Mouse (Mus musculus) heart, embryonic 10.5 days (tissue): Measurements from ENCODE around the gene Hipk2. TPM values are rescaled to one million over a fixed set of nuclear protein-coding genes. Genes with fewer than 3 reads are reported as not detected.
"Not testable (repeated sequence)": the region's sequence is repeated elsewhere in the genome, so short reads cannot be mapped to it uniquely, and the experiment has no call there.

Experiments used
- DNase-seq: peaks from one replicate; pipeline ENCODE4 v3.0.0-alpha.2; 2017; ENCODE audit warnings: low spot score
- H3K27ac ChIP-seq: fragments of 300-500 bp; sonication (generic); 2 replicates; pipeline ENCODE4 v1.5.1; 2016; ENCODE audit warnings: mild to moderate bottlenecking
- H3K27me3 ChIP-seq: fragments of 300-500 bp; sonication (generic); 2 replicates; pipeline ENCODE4 v1.6.1; 2016; ENCODE audit warnings: mild to moderate bottlenecking; ENCODE audit not compliant: poor library complexity, insufficient read depth, severe bottlenecking
- H3K36me3 ChIP-seq: fragments of 300-500 bp; sonication (generic); 2 replicates; pipeline ENCODE4 v1.6.1; 2016; ENCODE audit warnings: mild to moderate bottlenecking, moderate library complexity
- H3K4me1 ChIP-seq: fragments of 300-500 bp; sonication (generic); 2 replicates; pipeline ENCODE4 v1.6.1; 2016; ENCODE audit warnings: mild to moderate bottlenecking
- H3K4me3 ChIP-seq: fragments of 300-500 bp; sonication (generic); 2 replicates; pipeline ENCODE4 v1.5.1; 2016; ENCODE audit warnings: mild to moderate bottlenecking, moderate library complexity
- H3K9me3 ChIP-seq: fragments of 300-500 bp; sonication (generic); 2 replicates; pipeline ENCODE4 v1.6.1; 2016; ENCODE audit warnings: mild to moderate bottlenecking, moderate library complexity
- WGBS: fragments of 180-500 bp; shearing (Covaris S2); methylation state at CpG from one replicate; pipeline ENCODE4 v1.1.7; 2016; 5-methylcytosine and 5-hydroxymethylcytosine counted together
- polyA plus RNA-seq: library from polyadenylated mRNA; unstranded; fragments of >200 nt; fragmentation: Nextera tagmentation; extraction: Ambion mirVana; gene quantifications from 2 replicates; pipeline ENCODE4 v1.2.1, GENCODE M21; 2016

Gene Hipk2
- polyA plus RNA-seq, 1 experiment from 2014 or later = 20.1 TPM

GRCm38 (mm10) chr6:38682532-38682931, 193.4 kb downstream of the Hipk2 start:
- no peak for DNase-seq
- H3K9me3 ChIP-seq = no peaks in the 10 kb centered on the region
- no peaks in the 10 kb centered on the region for H3K4me1 ChIP-seq
- no peaks in the 10 kb centered on the region for H3K27me3 ChIP-seq
- H3K4me3 ChIP-seq = no peak overlapping the region
- 63% methylated on average over 2 of the region's 2 CpGs for WGBS
- H3K36me3 ChIP-seq = peaks cover 18% of the 10 kb centered on the region
- H3K27ac ChIP-seq = no peak overlapping the region

DNA sequence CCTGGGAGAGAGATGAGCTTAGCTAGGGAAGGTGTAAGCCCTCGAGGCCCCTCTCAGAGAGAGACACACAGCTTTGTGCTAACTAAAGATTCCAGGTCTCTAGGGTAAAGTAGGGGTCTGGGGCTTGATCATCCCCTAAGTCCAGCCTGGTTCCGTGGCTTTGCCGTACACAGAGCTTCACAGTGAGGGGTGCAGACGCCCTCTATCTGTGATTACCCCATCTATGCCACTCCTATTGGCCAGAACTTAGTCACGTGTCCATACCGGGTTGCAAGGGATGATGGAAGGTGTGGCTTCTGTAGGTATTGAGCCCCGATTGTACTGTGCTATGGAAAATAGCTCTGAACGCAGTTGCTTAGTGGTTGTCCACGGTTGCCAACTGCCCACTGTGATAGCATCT, 198.3 kb downstream of the Hipk2 start:
- 70% methylated on average over 9 of the region's 9 CpGs for WGBS

GRCm38 (mm10) chr6:38676723-38677122, 199.2 kb downstream of the Hipk2 start:
- Histone ChIP-seq H3K9me3 (no peaks in the 10 kb centered on the region), H3K27me3 (0 out of 2 replicates have a peak, but pooled peaks cover 14% of the 10 kb centered on the region), H3K4me1 (peaks cover 13% of the 10 kb centered on the region), H3K36me3 (no peaks in the 10 kb centered on the region), H3K4me3 (peak overlapping the region; percentile 6; the same call in 1 of the 2 replicates), H3K27ac (peak overlapping the region; percentile 18; the same call in 1 of the 2 replicates)
- 75% methylated on average over 14 of the region's 14 CpGs for WGBS
- no peak for DNase-seq

More for the DNA sequence above, 198.3 kb downstream of the Hipk2 start:
- H3K4me1 ChIP-seq = peaks cover 13% of the 10 kb centered on the region
- H3K27me3 ChIP-seq = 0 out of 2 replicates have a peak, but pooled peaks cover 11% of the 10 kb centered on the region
- no peak for DNase-seq
- no peak overlapping the region for H3K27ac ChIP-seq
- H3K9me3 ChIP-seq = no peaks in the 10 kb centered on the region
- no peak overlapping the region for H3K4me3 ChIP-seq
- no peaks in the 10 kb centered on the region for H3K36me3 ChIP-seq

- 0 out of 2 replicates have a peak, but pooled peaks cover 14% of the 10 kb centered on the region for H3K27me3 ChIP-seq
- H3K4me1 ChIP-seq = peaks cover 13% of the 10 kb centered on the region
- H3K36me3 ChIP-seq = no peaks in the 10 kb centered on the region
- H3K27ac ChIP-seq = peak overlapping the region; percentile 18; the same call in 1 of the 2 replicates
- H3K9me3 ChIP-seq = no peaks in the 10 kb centered on the region
- 41% methylated on average over 6 of the region's 6 CpGs for WGBS
- H3K4me3 ChIP-seq = peak overlapping the region; percentile 6; the same call in 1 of the 2 replicates
- no peak for DNase-seq
Observed at GRCm38 (mm10) chr6:38676217-38676616, 199.7 kb downstream of the Hipk2 start.

GRCm38 (mm10) chr6:38672011-38672410, 204.0 kb downstream of the Hipk2 start:
- no peak overlapping the region for H3K27ac ChIP-seq
- H3K27me3 ChIP-seq = 0 out of 2 replicates have a peak, but pooled peaks cover 28% of the 10 kb centered on the region
- WGBS = 79% methylated on average over 3 of the region's 3 CpGs
- DNase-seq = no peak
- H3K36me3 ChIP-seq = no peaks in the 10 kb centered on the region
- H3K4me1 ChIP-seq = peaks cover 13% of the 10 kb centered on the region
- H3K4me3 ChIP-seq = no peak overlapping the region
- no peaks in the 10 kb centered on the region for H3K9me3 ChIP-seq

GRCm38 (mm10) chr6:38671270-38671669, 204.7 kb downstream of the Hipk2 start:
- H3K27me3 ChIP-seq = 0 out of 2 replicates have a peak, but pooled peaks cover 25% of the 10 kb centered on the region
- H3K27ac ChIP-seq = no peak overlapping the region
- no peak for DNase-seq
- H3K9me3 ChIP-seq = no peaks in the 10 kb centered on the region
- H3K36me3 ChIP-seq = no peaks in the 10 kb centered on the region
- WGBS = 77% methylated on average over 7 of the region's 7 CpGs
- H3K4me1 ChIP-seq = peaks cover 6% of the 10 kb centered on the region
- no peak overlapping the region for H3K4me3 ChIP-seq

- H3K9me3 ChIP-seq, H3K4me1 ChIP-seq: not testable (repeated sequence)
- WGBS = 73% methylated on average over 1 of the region's 1 CpGs
Observed at GRCm38 (mm10) chr6:38670488-38670887, 205.5 kb downstream of the Hipk2 start.

GRCm38 (mm10) chr6:38669580-38669979, 206.4 kb downstream of the Hipk2 start:
- no peak overlapping the region for H3K4me3 ChIP-seq
- 58% methylated on average over 6 of the region's 6 CpGs for WGBS
- no peak overlapping the region for H3K27ac ChIP-seq
- no peak for DNase-seq
- no peaks in the 10 kb centered on the region for H3K9me3 ChIP-seq
- peaks cover 7% of the 10 kb centered on the region for H3K4me1 ChIP-seq
- H3K36me3 ChIP-seq = no peaks in the 10 kb centered on the region
- peaks cover 39% of the 10 kb centered on the region for H3K27me3 ChIP-seq

More at GRCm38 (mm10) chr6:38670488-38670887, 205.5 kb downstream of the Hipk2 start:
- H3K4me3 ChIP-seq, H3K27ac ChIP-seq, H3K36me3 ChIP-seq, DNase-seq: not testable (repeated sequence)
- peaks cover 30% of the 10 kb centered on the region; the same call in 1 of the 2 replicates for H3K27me3 ChIP-seq

GRCm38 (mm10) chr6:38662714-38663615, 213.0 kb downstream of the Hipk2 start, which contains the start of gene Clec2l:
Gene Clec2l, plus strand, starts transcription at chr6:38663069.
- Histone ChIP-seq H3K4me3 (peak within 1 kb of the TSS; percentile 75), H3K4me1 (peaks cover 20% of the 10 kb centered on the region), H3K27ac (peak within 1 kb of the TSS; percentile 69), H3K27me3 (peaks cover 83% of the 10 kb centered on the region), H3K9me3 (no peaks in the 10 kb centered on the region), H3K36me3 (no peaks in the 10 kb centered on the region)
- DNase-seq = no peak
- 3% methylated on average over 81 of the region's 84 CpGs for WGBS

GRCm38 (mm10) chr6:38661626-38662025, 214.3 kb downstream of the Hipk2 start:
- H3K36me3 ChIP-seq = no peaks in the 10 kb centered on the region
- H3K4me1 ChIP-seq = peaks cover 20% of the 10 kb centered on the region
- H3K27me3 ChIP-seq = peaks cover 72% of the 10 kb centered on the region
- H3K9me3 ChIP-seq = no peaks in the 10 kb centered on the region
- H3K27ac ChIP-seq = no peak overlapping the region
- 61% methylated on average over 4 of the region's 4 CpGs for WGBS
- DNase-seq = no peak
- no peak overlapping the region for H3K4me3 ChIP-seq

DNA sequence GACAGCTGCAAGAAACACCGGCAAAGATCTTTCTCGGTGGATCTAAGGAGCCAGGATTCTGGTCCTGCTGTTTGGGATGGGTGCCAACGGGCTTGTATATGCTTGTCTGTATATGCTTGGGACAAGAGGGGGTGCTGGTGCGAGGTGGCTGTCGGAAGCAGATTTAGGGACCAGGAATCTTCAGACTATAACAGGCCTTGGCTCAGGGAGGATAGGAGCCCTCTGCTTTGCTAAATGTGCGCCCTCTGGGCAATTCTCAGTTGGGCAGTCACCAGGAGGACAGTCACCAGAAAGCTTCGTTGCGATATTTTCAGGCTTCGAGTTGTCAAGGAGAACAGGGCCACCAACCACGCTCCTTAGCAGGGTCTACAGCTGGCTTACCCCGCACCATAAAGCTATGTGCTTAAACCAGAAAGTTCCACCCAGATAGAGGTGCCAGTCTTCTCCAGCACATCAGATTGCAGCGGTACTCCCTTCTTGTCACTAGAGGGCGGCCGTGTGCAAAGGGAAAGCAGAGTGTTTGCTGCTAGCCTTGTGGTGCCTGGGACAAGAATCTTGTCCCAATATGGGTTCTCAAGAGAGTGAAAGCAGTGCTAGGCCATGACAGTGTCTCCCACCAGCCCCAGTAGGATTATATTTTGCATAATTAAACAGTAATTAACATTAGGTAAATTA, 225.6 kb downstream of the Hipk2 start:
- Histone ChIP-seq H3K27me3 (no peaks in the 10 kb centered on the region), H3K36me3 (no peaks in the 10 kb centered on the region), H3K27ac (no peak overlapping the region), H3K4me3 (no peak overlapping the region), H3K4me1 (no peaks in the 10 kb centered on the region), H3K9me3 (no peaks in the 10 kb centered on the region)
- 40% methylated on average over 14 of the region's 14 CpGs for WGBS
- peak; percentile 83 for DNase-seq

DNA sequence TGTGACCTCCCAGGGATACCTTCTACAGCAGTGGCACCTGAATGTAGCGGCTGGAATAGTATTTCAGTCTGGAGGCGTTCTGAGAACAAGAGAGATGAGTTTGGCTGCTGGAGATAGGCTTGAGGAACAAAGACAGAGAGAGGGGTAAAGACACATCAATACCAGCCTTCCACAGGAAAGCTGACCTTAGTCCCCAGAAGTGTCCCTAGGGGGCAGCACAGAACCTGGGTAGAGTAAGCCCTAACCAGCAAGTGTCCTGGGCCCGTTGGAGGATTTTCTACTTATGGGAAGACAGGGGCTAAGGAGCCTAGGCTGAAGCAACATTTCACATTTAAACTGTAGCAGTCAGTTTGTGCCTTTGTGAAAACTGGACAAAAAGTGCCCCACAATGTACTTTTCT, 226.4 kb downstream of the Hipk2 start:
- Histone ChIP-seq H3K4me3 (no peak overlapping the region), H3K4me1 (no peaks in the 10 kb centered on the region), H3K36me3 (no peaks in the 10 kb centered on the region), H3K27ac (no peak overlapping the region), H3K27me3 (0 out of 2 replicates have a peak, but pooled peaks cover 3% of the 10 kb centered on the region), H3K9me3 (no peaks in the 10 kb centered on the region)
- 69% methylated on average over 3 of the region's 3 CpGs for WGBS
- no peak for DNase-seq
